Mouse (Mus musculus) left cerebral cortex, adult 18-20 months (tissue): ENCODE measurements around the gene Defb43. TPM values are rescaled to one million over a fixed set of nuclear protein-coding genes. Genes with fewer than 3 reads are reported as not detected.

Source experiments
- DNase-seq, 2 experiments: peaks; one replicate each; pipeline ENCODE4 v3.0.0; 2021 to 2022; ENCODE audit warnings: low spot score in 2 of 2, mixed read lengths in 1 of 2
- long read RNA-seq, 2 experiments: library from polyadenylated mRNA; stranded (forward); transcript quantifications; one replicate each; pipeline ENCODE4 v2.0.0; 2021
- total RNA-seq, 2 experiments: library from RNA; stranded (reverse); gene quantifications; 2 replicates each; pipeline ENCODE4 v1.2.3; 2021

Defb43 gene
- not detected for total RNA-seq
- long read RNA-seq, experiment 1 = 0 reads
- long read RNA-seq, experiment 2 = 0 reads

- no peak for DNase-seq
These were observed at the start of gene Defb43 for GRCm38 (mm10) chr14:63011471-63011870. TSS of gene Defb43 (plus strand) at chr14:63011771.

GRCm38 (mm10) chr14:62963632-62964031 lies 47.9 kb upstream of the Defb43 start:
- DNase-seq = no peak

GRCm38 (mm10) chr14:62965342-62965741 lies 46.2 kb upstream of the Defb43 start:
- no peak for DNase-seq

GRCm38 (mm10) chr14:62965811-62966520 lies 45.6 kb upstream of the Defb43 start:
- DNase-seq = no peak

- DNase-seq = peak; percentile 48 to 77
These were observed 36.5 kb upstream of the Defb43 start for GRCm38 (mm10) chr14:62975046-62975445.

- no peak for DNase-seq
These were observed 31.8 kb upstream of the Defb43 start for GRCm38 (mm10) chr14:62979815-62980214.

GRCm38 (mm10) chr14:62984410-62984809 lies 27.2 kb upstream of the Defb43 start, which contains the start of gene Defb48:
TSS of gene Defb48 (minus strand) at chr14:62984510.
- no peak for DNase-seq

- no peak for DNase-seq
These were observed 20.3 kb upstream of the Defb43 start for GRCm38 (mm10) chr14:62991271-62991670.

GRCm38 (mm10) chr14:62991849-62992510 lies 19.6 kb upstream of the Defb43 start:
- DNase-seq = no peak

- no peak for DNase-seq
These were observed 13.8 kb upstream of the Defb43 start, which contains the start of gene Defb47 for GRCm38 (mm10) chr14:62997777-62998176. TSS of gene Defb47 (plus strand) at chr14:62998077.

- DNase-seq = no peak
These were observed 12.6 kb upstream of the Defb43 start for GRCm38 (mm10) chr14:62998977-62999376.

- DNase-seq = no peak
These were observed 9.0 kb upstream of the Defb43 start for GRCm38 (mm10) chr14:63002588-63002987.

- DNase-seq = no peak
These were observed 1.5 kb downstream of the Defb43 start for GRCm38 (mm10) chr14:63013082-63013481.

GRCm38 (mm10) chr14:63014667-63015066 lies 3.1 kb downstream of the Defb43 start:
- DNase-seq = no peak

GRCm38 (mm10) chr14:63020524-63021156 lies 9.1 kb downstream of the Defb43 start:
- DNase-seq = peak in 1 of 2 experiments; percentile 38

GRCm38 (mm10) chr14:63046691-63047090 lies 35.1 kb downstream of the Defb43 start, which contains the start of gene Defb42:
TSS of gene Defb42 (plus strand) at chr14:63046991.
- DNase-seq = no peak

GRCm38 (mm10) chr14:63049910-63050370 lies 38.4 kb downstream of the Defb43 start, which contains the start of gene Defb30:
TSS of gene Defb30 (minus strand) at chr14:63049960.
- DNase-seq = no peak

- peak; percentile 30 to 71 for DNase-seq
These were observed 39.2 kb downstream of the Defb43 start for GRCm38 (mm10) chr14:63050769-63051168.

GRCm38 (mm10) chr14:63054729-63055128 lies 43.2 kb downstream of the Defb43 start:
- peak; percentile 7 to 38 for DNase-seq

- no peak for DNase-seq
These were observed 48.8 kb downstream of the Defb43 start for GRCm38 (mm10) chr14:63060361-63060760.

- no peak for DNase-seq
These were observed 50.6 kb downstream of the Defb43 start for GRCm38 (mm10) chr14:63062184-63062583.

- no peak for DNase-seq
These were observed 53.8 kb downstream of the Defb43 start for GRCm38 (mm10) chr14:63065391-63065790.
